Mouse (Mus musculus) mouse trophoblast stem cell (cell line): ENCODE measurements around the gene Gm3625.

Experiments
- in situ Hi-C, 2 experiments: fragments of 300-500 bp; cut with MseI, MboI; formaldehyde crosslinking; loops; 2 replicates in 1 of 2; 3 replicates in 1 of 2; pipeline ENCODE4 v1.15.1; 2025

Gm3625 gene

GRCm38 (mm10) chr12:4592541-4593165, at the start of gene Gm3625, which contains the start of gene Itsn2:
Gene Gm3625, minus strand, starts transcription at chr12:4592927.
Gene Itsn2, plus strand, starts transcription at chr12:4592638.
- in situ Hi-C loops, result no loop called here

- in situ Hi-C loops, result no loop called here
Observed at GRCm38 (mm10) chr12:4640737-4641136, 48.0 kb upstream of the Gm3625 start.

- in situ Hi-C loops, result no loop called here
Observed at GRCm38 (mm10) chr12:4638438-4638837, 45.7 kb upstream of the Gm3625 start.

GRCm38 (mm10) chr12:4632957-4633356, 40.2 kb upstream of the Gm3625 start:
- in situ Hi-C loops, result no loop called here

- in situ Hi-C loops, result no loop called here
Observed at GRCm38 (mm10) chr12:4624201-4624600, 31.5 kb upstream of the Gm3625 start.

GRCm38 (mm10) chr12:4614722-4615121, 22.0 kb upstream of the Gm3625 start:
- in situ Hi-C loops, result no loop called here

GRCm38 (mm10) chr12:4606625-4607024, 13.9 kb upstream of the Gm3625 start:
- in situ Hi-C loops, result no loop called here

GRCm38 (mm10) chr12:4599713-4600112, 7.0 kb upstream of the Gm3625 start:
- in situ Hi-C loops, result no loop called here

GRCm38 (mm10) chr12:4598666-4599428, 6.1 kb upstream of the Gm3625 start:
- in situ Hi-C loops, result no loop called here

GRCm38 (mm10) chr12:4595055-4595454, 2.3 kb upstream of the Gm3625 start:
- in situ Hi-C loops, result no loop called here

GRCm38 (mm10) chr12:4593930-4594391, 1.2 kb upstream of the Gm3625 start:
- in situ Hi-C loops, result no loop called here

GRCm38 (mm10) chr12:4593166-4593929, 621 bp upstream of the Gm3625 start:
- in situ Hi-C loops, result no loop called here

- in situ Hi-C loops, result no loop called here
Observed at GRCm38 (mm10) chr12:4592025-4592424, 702 bp downstream of the Gm3625 start.

GRCm38 (mm10) chr12:4588603-4589002, 4.1 kb downstream of the Gm3625 start:
- in situ Hi-C loops, result no loop called here

GRCm38 (mm10) chr12:4587846-4588245, 4.9 kb downstream of the Gm3625 start:
- in situ Hi-C loops, result no loop called here

- in situ Hi-C loops, result no loop called here
Observed at GRCm38 (mm10) chr12:4582326-4582725, 10.4 kb downstream of the Gm3625 start.

GRCm38 (mm10) chr12:4574065-4574464, 18.7 kb downstream of the Gm3625 start:
- in situ Hi-C loops, result no loop called here

- in situ Hi-C loops, result no loop called here
Observed at GRCm38 (mm10) chr12:4571864-4572263, 20.9 kb downstream of the Gm3625 start.

GRCm38 (mm10) chr12:4558475-4559279, 34.0 kb downstream of the Gm3625 start:
- in situ Hi-C loops, result no loop called here

GRCm38 (mm10) chr12:4558013-4558412, 34.7 kb downstream of the Gm3625 start:
- in situ Hi-C loops, result no loop called here

- in situ Hi-C loops, result no loop called here
Observed at GRCm38 (mm10) chr12:4557436-4557835, 35.3 kb downstream of the Gm3625 start.
